Mouse (Mus musculus) erythroblast, embryonic 14.5 days (primary cell): Measurements from ENCODE around the gene Gm49393. TPM values are rescaled to one million over a fixed set of nuclear protein-coding genes. Genes with fewer than 3 reads are reported as not detected.
"Not testable (repeated sequence)": the region's sequence is repeated elsewhere in the genome, so short reads cannot be mapped to it uniquely, and the experiment has no call there.

ENCODE experiments used
- H3K27me3 ChIP-seq: 2 replicates; pipeline ENCODE4 v1.6.1; 2012; ENCODE audit warnings: inconsistent platforms; ENCODE audit not compliant: control insufficient read depth
- H3K36me3 ChIP-seq: 2 replicates; pipeline ENCODE4 v1.6.1; 2012; ENCODE audit warnings: mild to moderate bottlenecking, inconsistent platforms; ENCODE audit not compliant: control insufficient read depth
- H3K4me1 ChIP-seq: 2 replicates; pipeline ENCODE4 v1.6.1; 2012; ENCODE audit warnings: inconsistent platforms; ENCODE audit not compliant: control insufficient read depth
- H3K4me3 ChIP-seq: replicated peaks from 2 replicates; pipeline ENCODE3; 2012; ENCODE audit warnings: moderate library complexity, mild to moderate bottlenecking, inconsistent platforms
- H3K9me3 ChIP-seq: 2 replicates; pipeline ENCODE4 v1.6.1; 2012; ENCODE audit warnings: low read length, inconsistent platforms, mixed read lengths; ENCODE audit not compliant: control insufficient read depth
- GATA1 ChIP-seq: IDR thresholded peaks from 2 replicates; pipeline ENCODE4 v1.6.1; 2012; ENCODE audit warnings: low read length, inconsistent platforms, mixed read lengths
- TAL1 ChIP-seq: IDR thresholded peaks from 3 replicates; pipeline ENCODE4 v1.6.1; 2012; ENCODE audit warnings: low read length, inconsistent platforms, mixed read lengths
- polyA plus RNA-seq: library from polyadenylated mRNA; stranded (reverse); fragments of >175 nt; gene quantifications from 2 replicates; pipeline ENCODE4 v1.2.3, GENCODE M21; 2012

The Gm49393 gene
- polyA plus RNA-seq: not detected in 2 replicates

DNA sequence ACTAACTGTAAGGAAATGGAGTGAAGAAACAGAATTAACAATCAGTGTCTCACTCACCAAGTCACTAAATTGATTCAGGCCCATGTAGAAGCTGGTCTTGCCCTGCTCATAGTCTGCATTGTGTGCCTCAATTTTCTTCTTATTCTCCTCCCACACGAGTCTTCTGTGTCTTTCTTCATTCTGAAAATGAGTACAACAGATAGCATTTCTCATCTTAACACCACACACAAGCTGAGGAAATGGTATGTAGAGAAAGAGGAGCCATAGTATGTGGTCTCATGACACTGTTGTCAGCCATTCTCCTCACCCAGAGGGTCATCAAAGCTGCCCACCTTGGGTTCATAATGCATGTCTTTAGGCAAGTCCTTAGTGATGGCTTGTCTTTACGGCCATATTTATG, at the start of gene Gm49393:
Gene Gm49393, minus strand, starts transcription at position 101 of the 400 bp plus-strand sequence.
- not testable (repeated sequence) for H3K4me3 ChIP-seq, H3K4me1 ChIP-seq, H3K36me3 ChIP-seq, H3K27me3 ChIP-seq, H3K9me3 ChIP-seq

DNA sequence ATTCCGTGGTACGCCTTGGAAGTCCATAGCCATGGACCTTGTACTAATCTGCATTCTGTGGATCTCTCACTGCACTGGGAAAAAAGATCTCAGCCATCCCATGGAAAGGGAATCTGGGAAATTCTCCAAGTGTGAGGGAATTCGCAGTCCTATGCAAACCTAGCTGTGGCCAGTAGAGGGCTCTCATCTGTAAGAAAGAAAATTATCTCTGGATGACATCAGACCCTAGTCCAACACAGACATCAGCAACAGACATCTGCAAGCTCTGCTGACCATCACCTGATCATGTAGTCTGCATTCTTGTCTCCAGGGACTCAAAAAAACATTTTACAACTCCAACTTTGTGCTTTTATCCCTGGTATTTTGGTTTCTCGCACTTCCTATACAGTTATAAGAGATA, 36.9 kb upstream of the Gm49393 start:
- H3K4me1 ChIP-seq, H3K9me3 ChIP-seq, H3K4me3 ChIP-seq, H3K27me3 ChIP-seq, H3K36me3 ChIP-seq: not testable (repeated sequence)

GRCm38 (mm10) chr13:60963985-60964384, 28.6 kb upstream of the Gm49393 start:
- not testable (repeated sequence) for H3K36me3 ChIP-seq, H3K27me3 ChIP-seq, H3K4me3 ChIP-seq, H3K9me3 ChIP-seq, H3K4me1 ChIP-seq

GRCm38 (mm10) chr13:60961706-60962105, 26.3 kb upstream of the Gm49393 start:
- no peak overlapping the region for H3K4me3 ChIP-seq
- no peaks in the 10 kb centered on the region for H3K36me3 ChIP-seq
- no peak for TF ChIP-seq GATA1
- TF ChIP-seq TAL1: no peak
- no peaks in the 10 kb centered on the region for H3K27me3 ChIP-seq
- H3K4me1 ChIP-seq: no peaks in the 10 kb centered on the region
- H3K9me3 ChIP-seq: peaks cover 3% of the 10 kb centered on the region; the same call in 1 of the 2 replicates

GRCm38 (mm10) chr13:60941884-60942283, 6.5 kb upstream of the Gm49393 start, which contains the start of gene Tpbpa:
TSS of gene Tpbpa (minus strand) at chr13:60941984.
- not testable (repeated sequence) for H3K27me3 ChIP-seq, H3K4me1 ChIP-seq, H3K4me3 ChIP-seq, H3K36me3 ChIP-seq, H3K9me3 ChIP-seq

DNA sequence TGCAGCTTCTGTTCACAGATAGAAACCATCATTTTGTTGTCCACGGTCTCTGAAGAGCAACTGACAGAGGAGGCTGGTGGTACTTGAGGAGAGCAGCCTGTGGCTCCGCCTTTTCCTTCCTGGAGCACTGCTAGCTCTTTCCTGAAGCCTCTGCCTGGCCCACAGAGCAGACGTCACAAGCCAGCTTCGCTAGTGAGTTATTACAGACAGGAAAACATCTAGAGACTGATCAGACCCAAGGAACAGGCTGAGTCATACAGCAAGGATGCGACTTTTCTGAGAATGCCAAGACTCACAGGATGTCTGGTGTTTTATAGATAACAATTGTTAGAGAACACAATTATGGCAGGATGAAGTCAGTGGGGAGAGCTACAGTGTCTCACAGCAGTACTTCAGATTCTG, 1.1 kb upstream of the Gm49393 start, which contains the start of the genes Gm49391 and Ctla2a:
Gene Gm49391, minus strand, starts transcription at position 72 of the 402 bp plus-strand sequence.
Gene Ctla2a, minus strand, starts transcription at position 126 of the 402 bp plus-strand sequence.
- TF ChIP-seq TAL1 (no peak), GATA1 (no peak)
- Histone ChIP-seq H3K4me3 (no peak within 1 kb of the TSS), H3K36me3 (no peaks in the 10 kb centered on the region), H3K9me3 (no peaks in the 10 kb centered on the region), H3K27me3 (no peaks in the 10 kb centered on the region), H3K4me1 (no peaks in the 10 kb centered on the region)

GRCm38 (mm10) chr13:60904780-60905179, 30.6 kb downstream of the Gm49393 start, which contains the start of gene Tpbpb:
TSS of gene Tpbpb (minus strand) at chr13:60904880.
- H3K36me3 ChIP-seq, H3K27me3 ChIP-seq, H3K4me3 ChIP-seq, H3K9me3 ChIP-seq, H3K4me1 ChIP-seq: not testable (repeated sequence)

DNA sequence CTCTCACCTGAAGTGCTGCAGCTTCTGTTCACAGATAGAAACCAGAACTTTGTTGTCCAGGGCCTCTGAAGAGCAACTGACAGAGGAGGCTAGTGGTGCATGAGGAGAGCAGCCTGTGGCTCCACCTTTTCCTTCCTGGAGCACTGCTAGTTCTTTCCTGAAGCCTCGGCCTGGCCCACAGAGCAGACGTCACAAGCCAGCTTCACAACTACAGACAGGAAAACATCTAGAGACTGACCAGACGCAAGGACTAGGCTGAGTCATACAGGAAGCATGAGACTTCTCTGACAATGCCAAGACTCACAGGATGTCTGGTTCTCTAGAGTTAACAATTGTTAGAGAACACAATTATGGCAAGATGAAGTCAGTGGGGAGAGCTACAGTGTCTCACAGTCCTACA, 38.1 kb downstream of the Gm49393 start, which contains the start of gene Ctla2b:
Gene Ctla2b, minus strand, starts transcription at position 120 of the 400 bp plus-strand sequence.
- TF ChIP-seq TAL1 (no peak), GATA1 (no peak)
- no peaks in the 10 kb centered on the region for H3K9me3 ChIP-seq
- no peak within 1 kb of the TSS for H3K4me3 ChIP-seq
- H3K27me3 ChIP-seq: no peaks in the 10 kb centered on the region
- H3K4me1 ChIP-seq: no peaks in the 10 kb centered on the region
- no peaks in the 10 kb centered on the region for H3K36me3 ChIP-seq

GRCm38 (mm10) chr13:60896794-60897193, 38.6 kb downstream of the Gm49393 start, which contains the start of gene Gm49392:
TSS of gene Gm49392 (minus strand) at chr13:60896894.
- H3K9me3 ChIP-seq, H3K36me3 ChIP-seq, H3K4me3 ChIP-seq, H3K4me1 ChIP-seq, H3K27me3 ChIP-seq: not testable (repeated sequence)

DNA sequence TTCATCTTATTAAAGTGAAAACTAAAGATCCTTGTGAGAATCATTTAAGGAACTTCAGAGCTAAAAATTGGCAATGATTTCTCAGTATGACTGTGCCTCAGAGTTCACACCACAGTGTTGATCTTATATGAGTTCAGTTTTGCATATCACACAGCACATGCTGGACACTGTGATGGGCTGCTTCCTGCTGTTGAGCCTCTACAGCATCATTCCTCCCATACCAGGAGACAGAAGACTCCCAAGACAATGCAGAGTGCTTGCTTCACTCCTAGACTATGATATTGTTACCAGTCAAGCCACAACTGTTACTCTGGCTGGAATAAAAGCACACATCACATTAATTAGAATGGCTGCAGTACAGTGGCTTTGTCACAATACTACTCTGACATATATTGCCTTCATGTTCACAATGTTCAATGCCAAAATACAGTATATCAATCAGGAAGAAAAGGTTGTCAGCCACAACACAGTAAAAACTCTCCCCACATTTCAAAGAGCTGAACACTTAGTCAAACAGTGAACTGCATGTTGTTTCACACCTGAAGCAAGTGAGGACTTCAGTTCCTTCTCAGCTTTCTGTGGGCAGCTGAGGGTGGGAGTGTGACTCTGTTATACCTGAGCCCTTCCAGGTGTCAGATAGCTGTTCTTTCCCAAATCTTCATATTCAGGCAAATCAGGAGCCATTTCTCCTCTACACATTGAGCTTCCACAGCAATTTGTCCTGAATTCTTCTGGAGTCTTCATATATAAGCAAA, 39.8 kb downstream of the Gm49393 start:
- Histone ChIP-seq H3K9me3 (no peaks in the 10 kb centered on the region), H3K27me3 (no peaks in the 10 kb centered on the region), H3K36me3 (no peaks in the 10 kb centered on the region), H3K4me1 (no peaks in the 10 kb centered on the region), H3K4me3 (no peak overlapping the region)
- TF ChIP-seq GATA1 (no peak), TAL1 (no peak)
